Mouse (Mus musculus): ENCODE data around the gene Gtpbp1.

- TF ChIP-seq CTCF (IDR thresholded peaks at IDR 0.05; ENCODE audit: control insufficient read depth, insufficient read depth, insufficient replicate concordance, low read depth, low read length) (no peak), POLR2A (IDR thresholded peaks at IDR 0.05; ENCODE audit: control insufficient read depth, low read depth, low read length) (no peak)
These were observed 52.0 kb downstream of the Gtpbp1 start for GRCm38 (mm10) chr15:79742706-79743023.
